Mouse (Mus musculus): ENCODE measurements at regions not wholly inside any gene's neighbourhood (a gene's known extent, or its start where the extent isn't known, plus 50 kb on each side); places are given as distances from the start of the nearest gene placed in this dataset.

DNA sequence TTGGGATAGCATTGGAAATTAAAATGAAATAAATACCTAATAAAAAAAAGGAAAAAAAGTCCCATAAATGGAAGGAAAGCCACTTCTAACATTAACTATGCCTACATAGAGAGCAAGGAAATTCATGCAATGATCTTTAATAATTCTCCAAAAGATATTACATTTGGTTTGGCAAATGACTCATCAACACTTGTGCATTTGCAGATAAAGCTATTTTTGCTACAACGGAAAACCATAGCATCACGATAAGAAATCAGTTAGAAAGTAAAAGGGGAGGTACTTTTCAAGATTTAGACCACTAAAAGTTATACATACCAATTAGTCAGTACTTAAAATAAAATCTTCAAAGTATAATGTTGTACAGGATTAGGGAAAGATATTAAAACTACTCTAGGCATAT, 109.4 kb upstream of the Tom1l1 start:
- DNase-seq (ENCODE audit: low spot score) = no peak

DNA sequence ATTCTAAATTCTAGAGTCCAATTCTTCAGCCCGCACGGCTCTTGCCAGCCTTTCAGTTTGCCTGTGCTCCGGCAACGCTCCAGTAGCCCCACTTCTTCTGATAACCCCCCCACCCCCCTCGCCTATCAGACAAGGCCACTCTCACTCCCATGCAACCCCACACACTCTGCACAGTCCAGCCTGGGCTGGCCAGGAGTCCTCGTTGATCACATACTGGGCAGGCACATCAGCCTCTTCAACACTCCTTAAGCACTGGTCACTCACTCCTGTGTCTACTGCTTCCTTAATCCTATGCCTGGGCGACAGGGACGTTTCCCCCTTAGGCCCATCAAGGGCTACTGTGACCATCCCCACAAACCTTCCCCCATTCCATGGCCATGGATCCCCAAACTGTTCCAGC, 95.4 kb upstream of the Tom1l1 start:
- no peak for DNase-seq (ENCODE audit: low spot score)

DNA sequence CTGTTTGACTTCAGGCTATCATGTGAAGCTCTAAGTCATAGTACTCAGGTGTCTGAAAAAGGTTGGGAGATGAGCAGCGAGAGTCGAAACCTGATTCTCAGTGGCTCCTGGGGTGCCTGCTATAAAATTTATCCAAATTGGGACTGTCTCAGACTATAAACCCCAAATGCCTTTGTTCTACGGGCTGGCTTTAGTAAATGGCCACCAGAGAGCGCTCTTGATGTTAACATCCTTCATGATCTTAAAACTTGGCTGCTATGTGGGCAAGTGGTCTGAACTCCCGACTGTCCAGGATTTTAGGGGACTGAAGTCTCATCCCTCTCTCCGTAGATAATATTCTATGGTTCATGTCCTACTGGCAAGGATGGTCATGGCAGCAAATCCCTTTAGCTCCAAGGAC, 94.8 kb upstream of the Tom1l1 start:
- DNase-seq (ENCODE audit: low spot score) = no peak

DNA sequence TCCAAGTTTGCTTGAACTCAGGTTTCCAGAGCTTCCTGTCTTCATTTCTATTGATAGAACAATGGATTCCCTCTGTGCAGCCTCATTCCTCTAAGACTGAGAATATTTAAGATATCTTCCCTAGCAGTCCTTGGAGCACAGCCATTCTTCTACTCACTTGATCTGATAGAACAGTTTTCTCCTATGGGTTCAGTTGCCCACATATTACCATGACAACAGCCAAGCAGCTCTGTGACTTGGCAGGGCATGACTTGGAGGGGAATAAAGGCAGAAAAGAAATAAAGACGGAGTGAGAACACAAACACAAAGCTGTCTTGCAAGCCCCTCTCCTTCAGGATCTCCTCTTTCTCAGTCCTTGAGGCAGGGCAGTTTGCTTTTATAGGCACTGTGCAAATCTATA, 87.6 kb upstream of the Tom1l1 start:
- no peak for DNase-seq (ENCODE audit: low spot score)

DNA sequence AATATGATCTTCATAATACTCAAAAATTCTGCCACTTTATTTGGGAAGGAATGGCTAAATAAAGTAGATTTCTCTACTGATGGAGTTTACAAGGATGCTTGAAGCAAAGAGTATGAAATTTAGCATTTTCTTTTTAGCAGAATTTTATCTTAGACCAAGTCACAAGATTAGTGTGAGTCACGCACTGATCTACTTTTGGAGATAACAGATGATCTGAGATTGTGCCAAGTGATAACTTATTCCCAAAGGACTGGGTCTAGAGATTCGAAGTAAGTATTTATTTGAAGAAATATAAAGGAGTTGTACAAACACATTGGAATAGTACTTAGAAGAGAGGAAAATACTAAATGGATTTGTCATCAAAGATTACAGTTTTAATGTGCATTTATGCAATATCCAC, 67.8 kb upstream of the Tom1l1 start:
- DNase-seq (ENCODE audit: low spot score) = no peak

DNA sequence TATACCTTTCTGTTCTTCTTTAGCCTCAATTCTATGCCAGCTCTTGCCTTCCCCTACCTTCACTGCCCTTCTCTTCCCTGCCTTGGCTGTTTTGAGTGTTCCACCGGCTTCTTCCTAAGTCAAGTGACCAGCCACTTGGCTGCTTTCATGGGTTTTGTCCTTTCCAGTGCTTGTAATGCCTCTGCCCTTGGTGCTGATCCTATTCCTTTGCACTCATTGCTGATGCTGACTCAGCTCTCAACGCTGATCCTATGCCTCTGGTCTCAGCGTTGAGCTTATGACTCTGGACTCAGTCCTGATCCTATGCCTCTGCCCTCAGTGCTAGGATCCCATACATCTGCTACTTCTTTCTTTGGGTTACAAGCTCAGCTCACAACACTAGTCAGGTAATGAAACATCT, 60.3 kb upstream of the Tom1l1 start:
- no peak for DNase-seq (ENCODE audit: low spot score)

DNA sequence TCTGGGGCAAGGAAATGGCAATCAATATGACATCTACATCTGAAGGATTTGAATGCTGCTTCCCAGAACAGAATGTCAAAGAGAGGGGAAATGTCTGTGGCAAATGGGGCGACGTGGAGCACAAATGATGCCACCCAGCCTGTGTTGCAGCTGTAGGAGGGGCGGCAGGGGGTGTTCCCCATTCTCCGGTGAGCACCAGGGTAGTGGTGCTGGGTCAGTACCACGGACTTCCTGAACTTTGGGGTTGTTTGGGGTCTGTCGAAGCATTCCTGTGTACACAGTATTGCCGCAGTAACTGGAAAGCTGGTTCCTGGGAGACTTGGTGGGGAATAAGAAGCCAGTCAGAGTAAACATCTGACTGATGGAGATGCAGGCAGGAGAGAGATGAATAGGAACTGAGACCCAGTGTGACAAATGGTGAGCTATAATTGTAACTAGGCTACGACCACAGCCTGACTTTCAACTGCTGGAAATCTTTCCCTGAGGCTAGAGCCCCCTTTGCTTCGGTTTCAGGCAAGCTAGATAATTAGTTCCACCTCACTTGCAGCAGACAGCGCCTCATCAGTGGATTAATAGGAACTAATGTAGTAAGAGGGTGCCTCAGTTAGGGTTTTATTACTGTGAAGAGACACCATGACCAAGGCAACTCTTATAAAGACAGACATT, 53.9 kb upstream of the Tom1l1 start:
- no peak for DNase-seq (ENCODE audit: low spot score)

DNA sequence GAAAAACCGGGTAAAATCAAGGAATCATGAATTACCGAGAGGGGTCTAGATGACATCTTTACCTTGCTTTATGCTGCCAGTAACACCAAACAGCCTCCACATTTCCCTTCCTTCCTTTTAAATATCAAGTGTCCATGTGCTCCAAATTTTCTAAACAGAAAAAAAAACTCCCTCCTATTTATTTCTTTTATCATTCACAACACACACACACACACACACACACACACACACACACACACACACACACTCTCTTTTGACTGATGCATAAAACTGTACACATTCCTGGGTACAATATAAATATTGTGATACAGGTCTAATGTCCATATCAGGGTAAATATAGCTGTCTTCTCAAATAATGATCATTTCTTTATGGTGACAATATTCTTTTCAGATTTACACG, 51.3 kb upstream of the Tom1l1 start:
- DNase-seq (ENCODE audit: low spot score) = no peak

DNA sequence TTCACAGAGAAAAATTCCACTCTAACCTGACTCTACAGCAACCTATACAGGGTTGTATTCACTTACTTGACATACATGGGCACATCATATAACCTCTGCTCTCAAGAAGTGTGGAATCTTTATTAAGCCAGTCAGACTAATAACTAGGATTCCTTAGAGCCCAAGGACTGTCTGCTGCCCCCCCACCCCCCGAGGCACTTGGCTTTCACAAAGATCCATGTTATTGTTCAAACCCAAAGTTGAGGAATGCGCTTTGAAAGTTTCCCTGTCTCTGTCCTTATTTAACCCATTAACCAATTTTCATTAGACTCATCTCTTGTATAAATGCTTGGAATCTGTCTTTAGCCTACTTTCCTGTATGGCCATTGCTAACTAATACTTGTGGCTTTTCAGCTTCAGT, 50.6 kb upstream of the Tom1l1 start:
- no peak for DNase-seq (ENCODE audit: low spot score)

Measured in heart, adult 8-10 months (tissue).